10 mouse cellular contexts compared by ENCODE assay signal in the genomic region with DNA sequence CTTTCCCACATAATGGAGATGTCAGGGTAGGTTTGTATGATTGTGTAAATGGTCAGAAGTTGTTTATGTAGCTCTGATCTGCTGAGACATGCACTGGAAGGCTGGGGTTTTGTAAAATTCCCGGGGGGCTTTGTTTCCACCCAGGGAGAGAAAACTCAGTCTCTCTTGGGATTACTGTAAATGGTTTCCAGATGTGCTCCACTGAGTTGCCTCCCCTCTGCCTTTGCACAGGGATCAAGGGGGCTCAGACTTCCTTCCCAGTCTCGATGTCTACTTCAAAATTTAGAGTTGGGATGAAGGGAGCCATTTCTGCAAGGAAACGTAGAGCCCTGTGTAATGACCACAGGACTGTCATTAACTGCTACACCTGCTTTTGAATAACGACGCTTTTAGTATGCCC. TPM values are rescaled to one million over a fixed set of nuclear protein-coding genes. Genes with fewer than 3 reads are reported as not detected.
DNase-seq lines count a peak whose midpoint lies in the region; ATAC-seq and TF ChIP-seq lines count a peak whose summit lies in the region.
"Had no signal": no experiment of that assay in that cellular context is flagged by ENCODE, and none has a peak within 500 bp of the region (broad histone marks: within the 10 kb centered on the region; RNA-seq: fewer than 3 reads in every experiment).

No protein-coding gene starts in this region.

- no peaks in the 10 kb centered on the region; the same call in 1 of the 2 replicates for H3K4me1 ChIP-seq in neural tube, embryonic 11.5 days (ENCODE audit: control insufficient read depth, insufficient read depth, low read length)
- H3K4me1 ChIP-seq in limb, embryonic 14.5 days (ENCODE audit: control insufficient read depth, insufficient read depth, low read length) = peaks cover 4% of the 10 kb centered on the region; the same call in 1 of the 2 replicates
- H3K4me1 ChIP-seq in stomach, embryonic 16.5 days (ENCODE audit: control insufficient read depth, insufficient read depth, low read length) = no peaks in the 10 kb centered on the region

- H3K4me2 ChIP-seq in neural tube, embryonic 11.5 days (ENCODE audit: low read depth) = peak overlapping the region; percentile 73
- peak overlapping the region; percentile 69 for H3K4me2 ChIP-seq in limb, embryonic 14.5 days (replicated peaks; ENCODE audit: low read depth, low read length, severe bottlenecking)
- H3K4me2 ChIP-seq in stomach, embryonic 16.5 days (ENCODE audit: low read depth, low read length) = peak overlapping the region; percentile 62

- H3K27me3 ChIP-seq in neural tube, embryonic 11.5 days (ENCODE audit: control insufficient read depth, insufficient read depth, low read length) = peaks cover 32% of the 10 kb centered on the region
- H3K27me3 ChIP-seq in limb, embryonic 14.5 days (ENCODE audit: control insufficient read depth, insufficient read depth, low read length) = peaks cover 42% of the 10 kb centered on the region
- H3K27me3 ChIP-seq in stomach, embryonic 16.5 days (ENCODE audit: control insufficient read depth, insufficient read depth, low read length) = peaks cover 41% of the 10 kb centered on the region

- H3K9me3 ChIP-seq in neural tube, embryonic 11.5 days (ENCODE audit: control insufficient read depth, low read length) = no peaks in the 10 kb centered on the region
- H3K9me3 ChIP-seq in limb, embryonic 14.5 days (ENCODE audit: control insufficient read depth, low read length) = no peaks in the 10 kb centered on the region
- H3K9me3 ChIP-seq in stomach, embryonic 16.5 days (replicated peaks; ENCODE audit: control insufficient read depth, low read length) = no peaks in the 10 kb centered on the region

- peak overlapping the region; percentile 36; the same call in 1 of the 2 replicates for H3K4me3 ChIP-seq in neural tube, embryonic 11.5 days (ENCODE audit: low read depth, low read length)
- H3K4me3 ChIP-seq in limb, embryonic 14.5 days (replicated peaks; ENCODE audit: low read length) = peak overlapping the region; percentile 42; the same call in 1 of the 2 replicates
- no peak overlapping the region for H3K4me3 ChIP-seq in stomach, embryonic 16.5 days (replicated peaks; ENCODE audit: low read length)

- no peak for ATAC-seq in neural tube, embryonic 11.5 days (ENCODE audit: insufficient read depth, low FRiP score, low TSS enrichment)
- no peak for ATAC-seq in limb, embryonic 14.5 days (ENCODE audit: low FRiP score, low read depth)
- ATAC-seq in stomach, embryonic 16.5 days (ENCODE audit: insufficient read depth, low FRiP score) = no peak
- ATAC-seq: liver, postnatal 0 days had no signal

- DNase-seq in cerebellum, adult 9-10 months = peak; percentile 7
- DNase-seq in cerebellum, postnatal 4 days (ENCODE audit: low spot score in 2 of 2) = no peak
- no peak for DNase-seq in neural tube, embryonic 11.5 days (ENCODE audit: low spot score)
- DNase-seq in neural tube, embryonic 10.5 days (ENCODE audit: extremely low spot score, low spot score) = no peak
- no peak for DNase-seq in limb, embryonic 14.5 days (ENCODE audit: low spot score)
- DNase-seq in layer of hippocampus, adult 11-12 months (ENCODE audit: low spot score) = no peak
- DNase-seq in B cell, adult 2 months = no peak
- DNase-seq: kidney, postnatal 10 days; liver, postnatal 0 days had no signal

- H3K27ac ChIP-seq in neural tube, embryonic 11.5 days (ENCODE audit: low read depth, low read length) = no peak overlapping the region
- H3K27ac ChIP-seq in limb, embryonic 14.5 days (replicated peaks; ENCODE audit: low read depth, low read length) = no peak overlapping the region
- no peak overlapping the region for H3K27ac ChIP-seq in stomach, embryonic 16.5 days (ENCODE audit: low read length)

- 23% methylated on average over 5 of the region's 5 CpGs for WGBS in neural tube, embryonic 11.5 days
- WGBS in limb, embryonic 14.5 days = 5% methylated on average over 5 of the region's 5 CpGs
- WGBS in stomach, embryonic 16.5 days = 22% methylated on average over 5 of the region's 5 CpGs

- TF ChIP-seq POLR2A in limb, embryonic 14.5 days (IDR thresholded peaks at IDR 0.05; ENCODE audit: borderline replicate concordance, extremely low read depth, insufficient read depth, insufficient read length) = no peak

- H3K9ac ChIP-seq in neural tube, embryonic 11.5 days (ENCODE audit: low read length) = no peak overlapping the region
- no peak overlapping the region for H3K9ac ChIP-seq in limb, embryonic 14.5 days (ENCODE audit: low read depth, low read length, severe bottlenecking)
- H3K9ac ChIP-seq in stomach, embryonic 16.5 days (ENCODE audit: low read length) = no peak overlapping the region
- H3K9ac ChIP-seq: liver, postnatal 0 days had no signal

- H3K36me3 ChIP-seq in neural tube, embryonic 11.5 days (ENCODE audit: control insufficient read depth, insufficient read depth, low read length) = no peaks in the 10 kb centered on the region
- no peaks in the 10 kb centered on the region for H3K36me3 ChIP-seq in limb, embryonic 14.5 days (ENCODE audit: control insufficient read depth, insufficient read depth, low read length)
- H3K36me3 ChIP-seq in stomach, embryonic 16.5 days (ENCODE audit: control insufficient read depth, insufficient read depth, low read length) = no peaks in the 10 kb centered on the region

RNA-seq across cellular contexts. Expression of a gene that starts 0.8 kb away (rescaled TPM):
- 1.4 and 1.9 TPM in 2 replicates for polyA plus RNA-seq in neural tube, embryonic 11.5 days (2014; fragmentation: Nextera tagmentation; extraction: Ambion mirVana)
- polyA plus RNA-seq in limb, embryonic 14.5 days (2012; rRNA removed) = 0.79 and 1.2 TPM in 2 replicates
- 1.9 and 2.7 TPM in 2 replicates for polyA plus RNA-seq in limb, embryonic 14.5 days (2014; fragmentation: Nextera tagmentation; extraction: Ambion mirVana)
- 2.8 and 3.8 TPM in 2 replicates for polyA plus RNA-seq in stomach, embryonic 16.5 days (2015; fragmentation: Nextera tagmentation; extraction: Ambion mirVana)
- polyA plus RNA-seq: liver, postnatal 0 days had no signal
